Mouse (Mus musculus) left cerebral cortex, postnatal 25 days (tissue): ENCODE measurements around the gene Ppp1r13l. TPM values are rescaled to one million over a fixed set of nuclear protein-coding genes. Genes with fewer than 3 reads are reported as not detected.

Experiments used
- DNase-seq, 2 experiments: peaks; one replicate each; pipeline ENCODE4 v3.0.0; 2022; ENCODE audit warnings: low spot score in 2 of 2, mixed read lengths in 1 of 2
- intact Hi-C: fragments of 180-260 bp; cut with DNase I; formaldehyde crosslinking; loops from one replicate; pipeline ENCODE4 v1.15.1; 2025
- microRNA-seq, 2 experiments: library from miRNA; unstranded; fragments of <30 nt; microRNA quantifications; one replicate each; pipeline ENCODE4 v1.2.0; 2022
- total RNA-seq, 2 experiments: library from RNA; stranded (reverse); gene quantifications; 2 replicates each; pipeline ENCODE4 v1.2.3; 2021

The Ppp1r13l gene
- total RNA-seq, 2 experiments from 2014 or later: 5.4 to 9.9 TPM

DNA sequence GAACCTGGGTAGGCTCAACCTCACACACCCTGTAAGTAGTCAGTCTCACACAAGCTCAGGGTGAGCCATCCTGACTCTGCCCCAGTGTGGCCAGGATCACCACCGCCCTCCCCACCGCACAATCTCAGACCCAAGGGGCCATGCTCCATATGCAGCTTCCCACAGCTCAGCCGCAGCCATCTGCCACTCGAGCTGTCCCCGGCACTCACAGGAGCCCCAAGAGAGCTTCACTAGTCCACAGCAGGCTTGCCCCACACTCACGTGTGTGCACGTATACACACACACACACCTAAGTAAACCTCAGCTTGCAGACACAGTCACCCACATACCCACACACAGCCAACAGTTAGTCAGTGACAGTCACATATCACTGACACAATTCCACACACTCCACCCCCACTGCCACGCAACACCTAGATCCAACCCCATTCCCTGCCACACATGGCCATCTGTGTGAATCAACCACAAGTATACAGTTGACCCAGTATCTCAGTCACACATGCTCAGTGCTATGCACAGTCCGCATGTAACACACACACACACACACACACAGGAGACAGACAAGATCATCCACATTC lies 43.1 kb downstream of the Ppp1r13l start:
- DNase-seq: peak in 1 of 2 experiments; percentile 60
- intact Hi-C loops: no loop called here

DNA sequence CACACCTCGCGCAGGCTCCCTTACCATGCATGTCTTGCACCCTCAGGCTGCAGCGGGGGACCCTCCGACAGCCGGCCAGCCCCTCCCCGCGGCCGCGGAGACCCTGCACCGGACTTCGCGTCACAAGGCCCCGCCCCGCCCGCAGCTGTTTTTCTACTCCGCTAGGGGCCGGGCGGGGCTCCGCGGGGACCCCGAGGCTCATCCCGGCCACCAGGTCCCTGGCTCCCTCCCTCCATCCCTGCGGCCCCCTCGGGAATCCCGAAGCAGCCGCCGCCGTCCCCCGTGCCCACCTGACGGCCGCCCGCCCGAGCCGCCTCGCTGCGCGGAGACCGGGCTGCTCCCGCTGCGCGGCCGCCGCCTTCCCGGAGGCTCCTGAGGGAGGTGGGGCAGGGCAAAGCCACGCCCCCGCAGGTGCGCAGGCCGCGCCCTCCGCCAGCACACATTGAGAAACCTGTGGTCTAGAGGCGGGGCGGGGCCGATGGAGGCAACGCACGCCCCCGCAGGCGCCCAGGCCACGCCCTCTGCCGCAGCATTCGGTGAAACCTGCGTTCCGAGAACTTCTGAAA lies 44.3 kb downstream of the Ppp1r13l start, which contains the start of gene Klc3:
Gene Klc3, minus strand, starts transcription at position 374 of the 566 bp plus-strand sequence.
- intact Hi-C loops: no loop called here
- DNase-seq: no peak

DNA sequence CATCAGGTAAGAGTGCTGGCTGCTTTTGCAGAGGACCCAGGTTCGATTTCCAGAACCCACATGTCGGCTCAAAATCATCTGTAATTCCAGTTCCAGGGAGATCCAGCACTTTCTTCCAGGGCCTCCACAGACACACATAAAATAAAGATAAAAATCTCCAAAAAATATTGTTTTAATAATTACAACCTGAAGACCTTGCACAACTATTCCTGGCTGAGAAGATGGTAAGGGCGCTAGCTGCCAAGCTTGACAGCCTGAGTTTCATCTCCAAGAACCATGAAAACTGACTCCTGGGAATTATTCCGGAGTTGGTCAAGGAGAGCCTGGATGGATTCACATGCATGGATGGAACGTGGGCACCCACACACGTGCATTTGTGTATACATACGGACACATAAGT lies 44.9 kb downstream of the Ppp1r13l start, which contains the start of gene Ckm:
Gene Ckm, plus strand, starts transcription at position 301 of the 400 bp plus-strand sequence.
- intact Hi-C loops: no loop called here
- DNase-seq: no peak

DNA sequence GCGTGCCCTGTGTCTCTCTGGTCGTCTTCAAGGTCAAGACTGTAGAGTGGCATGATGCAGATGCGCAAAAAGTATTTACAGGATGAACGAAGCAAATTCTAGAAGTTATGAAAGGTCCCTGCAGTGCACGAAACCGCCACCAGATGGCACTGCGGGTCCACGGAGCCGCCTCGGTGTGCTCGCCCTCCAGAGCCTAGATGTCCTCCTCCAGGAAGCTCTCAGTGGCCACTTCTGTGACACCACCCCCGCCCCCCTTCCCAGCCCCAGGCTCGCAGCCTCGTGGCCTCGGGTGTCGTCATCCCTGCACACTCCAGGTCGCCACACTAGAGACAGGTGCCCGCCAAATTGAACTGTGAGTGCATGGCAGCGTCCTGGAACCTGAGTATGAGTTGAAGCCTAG lies 45.9 kb downstream of the Ppp1r13l start:
- DNase-seq: peak; percentile 75 to 76
- intact Hi-C loops: loop anchor here (5.0 kb wide), 4 partner anchors 77 to 297 kb away; no protein-coding TSS in a partner anchor

DNA sequence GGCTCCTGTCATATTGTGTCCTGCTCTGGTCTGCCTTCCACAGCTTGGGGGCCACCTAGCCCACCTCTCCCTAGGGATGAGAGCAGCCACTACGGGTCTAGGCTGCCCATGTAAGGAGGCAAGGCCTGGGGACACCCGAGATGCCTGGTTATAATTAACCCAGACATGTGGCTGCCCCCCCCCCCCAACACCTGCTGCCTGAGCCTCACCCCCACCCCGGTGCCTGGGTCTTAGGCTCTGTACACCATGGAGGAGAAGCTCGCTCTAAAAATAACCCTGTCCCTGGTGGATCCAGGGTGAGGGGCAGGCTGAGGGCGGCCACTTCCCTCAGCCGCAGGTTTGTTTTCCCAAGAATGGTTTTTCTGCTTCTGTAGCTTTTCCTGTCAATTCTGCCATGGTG lies 50.2 kb downstream of the Ppp1r13l start:
- intact Hi-C loops: loop anchor here (5.0 kb wide), 4 partner anchors 73 to 293 kb away; no protein-coding TSS in a partner anchor
- DNase-seq: no peak

DNA sequence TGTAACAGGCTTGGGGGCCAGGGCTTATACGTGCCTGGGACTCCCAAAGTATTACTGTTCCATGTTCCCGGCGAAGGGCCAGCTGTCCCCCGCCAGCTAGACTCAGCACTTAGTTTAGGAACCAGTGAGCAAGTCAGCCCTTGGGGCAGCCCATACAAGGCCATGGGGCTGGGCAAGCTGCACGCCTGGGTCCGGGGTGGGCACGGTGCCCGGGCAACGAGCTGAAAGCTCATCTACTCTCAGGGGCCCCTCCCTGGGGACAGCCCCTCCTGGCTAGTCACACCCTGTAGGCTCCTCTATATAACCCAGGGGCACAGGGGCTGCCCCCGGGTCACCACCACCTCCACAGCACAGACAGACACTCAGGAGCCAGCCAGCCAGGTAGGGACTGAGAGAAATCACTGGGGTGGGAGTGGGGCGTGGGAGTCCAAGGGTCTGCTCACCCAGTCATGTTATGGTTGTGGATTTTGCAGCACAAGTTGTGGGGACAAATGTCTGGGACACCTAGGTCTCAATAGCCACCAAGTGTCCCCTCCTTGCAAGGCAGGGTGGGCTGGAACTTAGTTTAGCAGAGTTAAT lies 51.3 kb downstream of the Ppp1r13l start:
- no peak for DNase-seq
- intact Hi-C loops: no loop called here

DNA sequence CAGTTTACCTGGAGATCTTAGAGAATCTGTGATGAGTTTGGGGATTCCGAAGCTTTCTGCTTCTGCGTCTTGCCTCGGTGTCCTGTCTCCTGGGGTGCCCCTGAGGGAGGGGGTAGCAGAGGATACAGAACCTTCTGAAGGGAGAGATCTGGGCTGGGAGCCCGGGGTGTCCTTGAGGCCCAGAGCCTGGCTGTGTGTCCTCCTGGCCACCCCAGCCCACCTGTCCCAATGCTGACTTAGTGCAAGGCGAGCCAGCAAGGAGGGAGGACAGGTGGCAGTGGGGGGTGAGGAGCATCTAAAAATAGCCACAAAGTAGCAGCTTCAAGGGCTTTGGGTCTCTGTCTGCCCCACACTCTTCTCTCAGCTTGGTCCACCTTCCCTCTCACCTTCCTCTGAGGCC lies 52.2 kb downstream of the Ppp1r13l start:
- intact Hi-C loops: no loop called here
- no peak for DNase-seq

DNA sequence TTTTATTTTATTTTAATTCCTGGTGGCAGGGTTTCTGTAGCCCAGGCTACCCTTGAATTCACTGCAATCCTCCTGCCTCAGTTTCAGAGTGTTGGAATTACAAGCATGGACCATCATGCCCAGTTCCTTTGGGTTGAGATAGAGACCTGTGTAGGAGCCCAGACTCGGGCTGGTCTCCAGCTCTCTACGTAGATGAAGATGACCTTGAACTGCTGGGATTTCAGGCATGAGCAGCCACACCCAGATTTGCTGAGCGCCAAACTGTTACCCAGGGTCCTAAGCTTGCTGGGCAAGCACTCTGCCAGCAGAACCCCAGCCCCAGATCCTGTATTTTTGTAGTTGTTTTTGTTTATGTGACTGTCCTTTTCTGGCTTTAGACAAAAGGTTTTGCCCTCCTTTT lies 54.0 kb downstream of the Ppp1r13l start:
- no peak for DNase-seq
- intact Hi-C loops: no loop called here

DNA sequence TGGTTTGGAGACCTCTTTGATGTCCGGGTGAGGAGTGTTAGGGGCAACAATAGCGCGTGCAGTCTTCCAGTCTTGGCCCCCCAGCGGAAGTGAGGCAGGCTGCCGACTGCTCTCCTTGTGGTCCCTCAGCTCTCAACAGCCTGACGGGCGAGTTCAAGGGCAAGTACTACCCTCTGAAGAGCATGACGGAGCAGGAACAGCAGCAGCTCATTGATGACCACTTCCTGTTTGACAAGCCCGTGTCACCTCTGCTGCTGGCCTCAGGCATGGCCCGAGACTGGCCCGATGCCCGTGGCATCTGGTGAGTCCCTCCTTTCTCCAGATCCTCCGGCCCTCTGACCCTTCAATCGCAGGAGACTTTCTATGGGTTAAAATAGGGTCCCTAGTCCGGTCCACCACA lies 57.0 kb downstream of the Ppp1r13l start:
- no peak for DNase-seq
- intact Hi-C loops: no loop called here

DNA sequence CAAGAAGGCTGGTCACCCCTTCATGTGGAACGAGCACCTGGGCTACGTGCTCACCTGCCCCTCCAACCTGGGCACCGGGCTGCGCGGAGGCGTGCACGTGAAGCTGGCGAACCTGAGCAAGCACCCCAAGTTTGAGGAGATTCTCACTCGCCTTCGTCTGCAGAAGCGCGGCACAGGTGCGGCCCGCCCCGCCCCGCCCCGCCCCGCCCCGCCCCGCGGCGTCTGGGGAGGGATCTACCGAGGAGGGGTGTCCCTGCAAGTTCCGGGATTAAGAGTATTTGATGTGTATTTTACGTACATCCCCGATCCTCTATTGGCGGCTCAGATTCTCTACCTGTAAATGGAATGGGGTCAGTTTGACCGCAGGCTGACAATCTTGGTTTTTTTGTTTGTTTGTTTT lies 60.6 kb downstream of the Ppp1r13l start:
- DNase-seq: no peak

DNA sequence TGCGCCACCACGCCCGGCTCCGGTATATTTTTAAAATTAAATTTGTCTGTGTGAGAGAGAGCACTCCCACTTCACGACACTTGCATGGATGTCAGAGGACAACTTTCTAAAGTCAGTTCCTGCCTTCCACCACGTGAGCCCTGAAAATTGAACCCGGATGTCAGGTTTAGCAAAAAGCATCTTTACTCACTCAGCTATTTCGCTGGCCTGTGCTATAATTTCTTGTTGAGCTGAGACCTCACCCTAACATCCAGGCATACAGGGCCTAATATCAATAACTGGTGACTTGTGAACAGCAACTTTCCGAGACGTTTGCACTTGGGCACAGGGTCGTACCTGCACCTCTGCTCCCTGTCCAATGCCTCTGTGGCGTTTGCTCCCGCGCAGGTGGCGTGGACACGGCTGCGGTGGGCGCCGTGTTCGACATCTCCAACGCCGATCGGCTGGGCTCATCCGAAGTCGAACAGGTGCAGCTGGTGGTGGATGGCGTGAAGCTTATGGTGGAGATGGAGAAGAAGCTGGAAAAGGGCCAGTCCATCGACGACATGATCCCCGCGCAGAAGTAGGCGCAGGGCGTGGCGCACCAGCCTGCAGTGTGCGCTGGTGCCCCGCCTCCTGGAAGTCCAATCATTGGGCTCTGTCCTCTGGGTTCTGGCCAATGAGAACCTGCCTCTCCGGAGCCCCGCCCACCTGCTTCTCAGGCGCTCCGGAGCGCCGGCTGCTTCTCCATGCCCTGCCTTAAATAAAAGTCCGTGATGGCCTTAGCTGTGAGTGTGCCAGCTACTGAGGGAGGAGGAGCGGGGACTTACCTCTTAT lies 61.5 kb downstream of the Ppp1r13l start:
- intact Hi-C loops: no loop called here
- peak; percentile 90 to 95 for DNase-seq

More for the DNA sequence above, 60.6 kb downstream of the Ppp1r13l start:
- intact Hi-C loops: no loop called here

DNA sequence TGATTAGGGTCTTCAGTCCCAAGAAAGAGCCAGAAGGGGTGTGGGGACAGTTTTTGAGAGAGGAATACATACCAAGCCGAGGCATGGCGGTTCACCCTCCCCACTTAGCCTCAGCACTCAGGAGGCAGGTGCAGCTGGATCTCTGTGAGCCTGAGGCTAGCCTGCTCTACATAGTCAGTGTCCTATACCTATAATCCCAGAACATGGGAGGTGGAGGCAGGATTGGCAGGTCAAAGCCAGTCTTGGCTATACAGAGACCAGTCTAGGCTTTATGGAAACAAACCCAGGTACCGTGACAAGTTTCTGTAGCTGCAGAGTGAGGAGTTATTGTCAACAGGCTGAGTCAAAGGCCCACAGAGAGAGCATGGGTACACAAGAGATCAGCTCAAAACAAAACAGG lies 63.5 kb downstream of the Ppp1r13l start:
- DNase-seq: no peak
- intact Hi-C loops: no loop called here

DNA sequence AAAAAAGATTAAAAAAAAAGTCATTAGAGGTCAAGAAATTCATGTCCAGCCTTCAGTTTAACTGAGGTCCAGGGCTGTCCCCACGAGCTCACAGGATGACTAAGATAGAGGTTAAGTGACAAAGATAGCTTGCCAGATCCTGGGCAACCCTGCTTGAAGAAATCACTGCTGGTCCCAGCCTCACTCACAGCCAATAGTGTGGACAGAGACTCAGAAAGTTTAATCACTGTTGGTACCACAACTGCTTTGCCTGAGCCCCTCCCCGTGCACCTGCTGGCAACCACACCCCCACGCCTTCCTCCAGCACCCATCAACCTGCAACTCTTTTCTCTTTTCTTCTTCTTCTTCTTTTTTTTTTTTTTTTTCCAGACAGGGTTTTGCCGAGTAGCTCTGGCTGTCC lies 64.5 kb downstream of the Ppp1r13l start:
- no peak for DNase-seq
- intact Hi-C loops: no loop called here

DNA sequence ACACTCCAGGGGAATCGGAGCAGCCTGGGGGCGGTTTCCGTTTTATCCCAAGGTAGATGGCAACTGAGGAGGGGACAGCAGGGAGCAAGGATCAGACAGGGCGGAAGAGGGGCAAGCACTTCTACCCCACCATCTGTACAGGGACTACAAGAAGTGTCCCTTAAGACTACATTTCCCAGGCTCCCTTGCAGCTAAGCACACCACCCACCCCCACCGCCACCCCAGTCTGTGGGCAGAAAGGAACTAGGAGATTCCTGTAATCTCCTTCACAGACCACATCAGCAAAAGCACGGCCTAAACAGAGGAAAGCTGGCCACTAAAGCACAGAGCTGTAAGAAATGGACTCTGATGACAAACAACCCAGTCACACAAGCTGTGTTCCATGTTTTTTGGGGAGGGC lies 66.8 kb downstream of the Ppp1r13l start:
- intact Hi-C loops: no loop called here
- peak; percentile 32 to 78 for DNase-seq

DNA sequence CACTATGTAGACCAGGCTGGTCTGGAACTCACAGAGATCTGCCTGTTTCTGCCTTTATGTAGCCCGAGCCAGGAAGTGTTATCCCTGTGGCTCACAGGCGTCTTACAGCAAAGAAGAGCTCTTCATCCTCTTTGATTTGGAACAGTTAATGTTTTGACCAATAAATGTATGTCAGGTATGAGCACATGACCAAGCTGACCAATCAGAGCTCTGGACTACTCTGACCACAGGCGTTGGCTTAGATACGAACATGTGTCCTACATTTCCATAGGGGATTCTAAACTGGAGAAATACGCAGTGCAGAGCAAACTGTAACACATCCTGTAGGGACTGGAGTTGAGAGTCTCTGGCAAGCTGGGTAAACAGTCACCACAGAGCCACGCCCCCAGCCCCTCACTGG lies 67.3 kb downstream of the Ppp1r13l start:
- intact Hi-C loops: no loop called here
- DNase-seq: peak in 1 of 2 experiments; percentile 62

Small RNA genes lying within 50 kb of the gene (microRNA-seq; reads per million reads assigned to microRNA genes)
- gene Mir343: 0 reads per million in 2 experiments

Other genes with a start within 250 kb of the Ppp1r13l start
- under 1 TPM; 0.25 to 0.32 TPM for gene Gm4969, start 241.4 kb upstream of the Ppp1r13l start, total RNA-seq
- 10 to 100 TPM; 12.5 to 14.4 TPM for gene Fbxo46, start 239.9 kb upstream of the Ppp1r13l start, total RNA-seq
- 10 to 100 TPM; 15.5 to 16.0 TPM for gene Qpctl, start 210.5 kb upstream of the Ppp1r13l start, total RNA-seq
- gene Snrpd2, start 210.0 kb upstream of the Ppp1r13l start, total RNA-seq: 10 to 100 TPM; 72.8 to 77.5 TPM
- gene Gipr, start 193.6 kb upstream of the Ppp1r13l start, total RNA-seq: 1 to 10 TPM; 1.1 to 1.5 TPM
- 100 to 1,000 TPM; 125 to 133 TPM for gene Eml2, start 183.3 kb upstream of the Ppp1r13l start, total RNA-seq
- 1 to 10 TPM; 3.7 to 4.3 TPM for gene Gpr4, start 147.2 kb upstream of the Ppp1r13l start, total RNA-seq
- 10 to 100 TPM; 46.6 to 47.3 TPM for gene Opa3, start 131.4 kb upstream of the Ppp1r13l start, total RNA-seq
- 10 to 100 TPM; 13.1 to 14.3 TPM for gene Vasp, start 87.9 kb upstream of the Ppp1r13l start, total RNA-seq
- under 1 TPM in 1 of 2 experiments, not detected in 1; 0.55 TPM for gene Ppm1n, start 79.7 kb upstream of the Ppp1r13l start, total RNA-seq
- 100 to 1,000 TPM; 112 TPM for gene Rtn2, start 77.1 kb upstream of the Ppp1r13l start, total RNA-seq
- gene Fosb, start 49.7 kb upstream of the Ppp1r13l start, total RNA-seq: 10 to 100 TPM; 21.0 to 26.0 TPM
- gene Ercc1, start 15.0 kb upstream of the Ppp1r13l start, total RNA-seq: 10 to 100 TPM; 34.1 to 40.5 TPM
- gene Cd3eap, start 266 bp upstream of the Ppp1r13l start, total RNA-seq: 10 to 100 TPM; 16.6 to 20.0 TPM
- 10 to 100 TPM; 31.9 to 32.3 TPM for gene Ercc2, start 22.3 kb downstream of the Ppp1r13l start, total RNA-seq
- 1 to 10 TPM; 1.8 to 2.4 TPM for gene Klc3, start 44.4 kb downstream of the Ppp1r13l start, total RNA-seq
- gene Ckm, start 45.0 kb downstream of the Ppp1r13l start, total RNA-seq: not detected
- 10 to 100 TPM; 76.2 to 78.6 TPM for gene Mark4, start 99.1 kb downstream of the Ppp1r13l start, total RNA-seq
- under 1 TPM; 0.18 to 0.64 TPM for gene Exoc3l2, start 103.6 kb downstream of the Ppp1r13l start, total RNA-seq
- 1 to 10 TPM; 6.7 to 7.4 TPM for gene Bloc1s3, start 148.6 kb downstream of the Ppp1r13l start, total RNA-seq
- 10 to 100 TPM; 18.4 to 18.8 TPM for gene Trappc6a, start 148.6 kb downstream of the Ppp1r13l start, total RNA-seq
- under 1 TPM; 0.64 to 0.87 TPM for gene Nkpd1, start 158.1 kb downstream of the Ppp1r13l start, total RNA-seq
- gene Ppp1r37, start 203.3 kb downstream of the Ppp1r13l start, total RNA-seq: 100 to 1,000 TPM; 122 TPM
- gene Zfp296, start 217.5 kb downstream of the Ppp1r13l start, total RNA-seq: 1 to 10 TPM in 1 of 2 experiments, under 1 TPM in 1; 0.27 to 1.1 TPM
- gene Gemin7, start 217.8 kb downstream of the Ppp1r13l start, total RNA-seq: 10 to 100 TPM; 43.7 to 47.1 TPM
- 10 to 100 TPM; 70.9 to 81.0 TPM for gene Clasrp, start 244.7 kb downstream of the Ppp1r13l start, total RNA-seq